Mouse (Mus musculus) heart, adult 2 months (tissue): ENCODE data around the gene Krtap19-4.

Source experiments
- CTCF ChIP-seq: fragments of 200-600 bp; IDR thresholded peaks from 2 replicates; pipeline ENCODE4 v1.8.1; 2022; ENCODE audit warnings: antibody characterized with exemption, mild to moderate bottlenecking, moderate library complexity
- POLR2A ChIP-seq: fragments of 200-500 bp; IDR thresholded peaks from 2 replicates; pipeline ENCODE4 v1.6.1; 2011; ENCODE audit warnings: mild to moderate bottlenecking, low read depth, low read length, control low read depth; ENCODE audit not compliant: insufficient read depth

- TF ChIP-seq CTCF (peak; percentile 65), POLR2A (no peak)
Observed at GRCm38 (mm10) chr16:88851450-88851849, 33.4 kb downstream of the Krtap19-4 start.
